Mouse (Mus musculus): ENCODE results near the gene Gm20388. TPM values are rescaled to one million over a fixed set of nuclear protein-coding genes. Genes with fewer than 3 reads are reported as not detected.

Gm20388 gene
- total RNA-seq, 2 experiments from 2014 or later: 4.0 TPM; not detected in 1

- no peak for DNase-seq
These were observed 3016.1 kb downstream of the Gm20388 start for GRCm38 (mm10) chr8:122926782-122927181.

- no peak for DNase-seq
These were observed 3017.2 kb downstream of the Gm20388 start for GRCm38 (mm10) chr8:122927841-122928240.

- peak in 1 of 2 experiments; percentile 46 for DNase-seq
These were observed 3018.1 kb downstream of the Gm20388 start for GRCm38 (mm10) chr8:122928631-122929224.

GRCm38 (mm10) chr8:122931834-122932560, 3021.4 kb downstream of the Gm20388 start:
- DNase-seq: no peak

- no peak for DNase-seq
These were observed 3021.9 kb downstream of the Gm20388 start for GRCm38 (mm10) chr8:122932561-122932959.

- no peak for DNase-seq
These were observed 3023.3 kb downstream of the Gm20388 start for GRCm38 (mm10) chr8:122933973-122934372.

GRCm38 (mm10) chr8:122935118-122935517, 3024.5 kb downstream of the Gm20388 start:
- no peak for DNase-seq

GRCm38 (mm10) chr8:122935912-122936311, 3025.3 kb downstream of the Gm20388 start:
- DNase-seq: no peak

GRCm38 (mm10) chr8:122937545-122938053, 3027.0 kb downstream of the Gm20388 start:
- DNase-seq: no peak

- no peak for DNase-seq
These were observed 3027.5 kb downstream of the Gm20388 start for GRCm38 (mm10) chr8:122938170-122938569.

- DNase-seq: peak in 1 of 2 experiments; percentile 57
These were observed 3027.9 kb downstream of the Gm20388 start for GRCm38 (mm10) chr8:122938591-122938990.

GRCm38 (mm10) chr8:122942803-122943713, 3032.4 kb downstream of the Gm20388 start:
- DNase-seq: no peak

GRCm38 (mm10) chr8:122945775-122946174, 3035.1 kb downstream of the Gm20388 start:
- DNase-seq: no peak

GRCm38 (mm10) chr8:122949701-122950100, 3039.1 kb downstream of the Gm20388 start:
- DNase-seq: no peak

- no peak for DNase-seq
These were observed 3040.8 kb downstream of the Gm20388 start for GRCm38 (mm10) chr8:122951456-122951855.

- DNase-seq: no peak
These were observed 3042.4 kb downstream of the Gm20388 start for GRCm38 (mm10) chr8:122953028-122953427.

GRCm38 (mm10) chr8:122954090-122954799, 3043.6 kb downstream of the Gm20388 start:
- DNase-seq: no peak

- DNase-seq: no peak
These were observed 3044.6 kb downstream of the Gm20388 start for GRCm38 (mm10) chr8:122955195-122955594.

GRCm38 (mm10) chr8:122955997-122956396, 3045.4 kb downstream of the Gm20388 start:
- no peak for DNase-seq

GRCm38 (mm10) chr8:122960323-122960722, 3049.7 kb downstream of the Gm20388 start:
- DNase-seq: no peak

GRCm38 (mm10) chr8:122960932-122961331, 3050.3 kb downstream of the Gm20388 start:
- DNase-seq: no peak

GRCm38 (mm10) chr8:122961458-122961857, 3050.8 kb downstream of the Gm20388 start:
- no peak for DNase-seq
